Mouse (Mus musculus): ENCODE measurements around the gene Neo1.

Gene Neo1

DNA sequence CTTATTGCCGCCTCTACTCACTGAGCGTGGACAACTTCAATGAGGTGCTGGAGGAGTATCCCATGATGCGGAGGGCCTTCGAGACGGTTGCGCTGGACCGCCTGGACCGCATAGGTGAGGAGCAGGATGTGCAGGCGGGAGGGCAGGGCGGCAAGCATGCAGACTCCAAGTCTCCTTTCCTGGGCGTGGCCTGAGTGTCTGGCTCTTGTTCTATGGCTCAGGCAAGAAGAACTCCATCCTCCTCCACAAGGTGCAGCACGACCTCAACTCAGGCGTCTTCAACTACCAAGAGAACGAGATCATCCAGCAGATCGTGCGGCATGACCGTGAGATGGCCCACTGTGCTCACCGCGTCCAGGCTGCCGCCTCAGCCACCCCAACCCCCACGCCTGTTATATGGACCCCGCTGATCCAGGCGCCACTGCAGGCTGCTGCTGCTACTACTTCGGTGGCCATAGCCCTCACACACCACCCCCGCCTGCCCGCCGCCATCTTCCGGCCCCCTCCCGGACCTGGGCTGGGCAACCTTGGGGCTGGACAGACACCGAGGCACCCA is 177.1 kb downstream of the Neo1 start:
- DNase-seq = no peak

DNA sequence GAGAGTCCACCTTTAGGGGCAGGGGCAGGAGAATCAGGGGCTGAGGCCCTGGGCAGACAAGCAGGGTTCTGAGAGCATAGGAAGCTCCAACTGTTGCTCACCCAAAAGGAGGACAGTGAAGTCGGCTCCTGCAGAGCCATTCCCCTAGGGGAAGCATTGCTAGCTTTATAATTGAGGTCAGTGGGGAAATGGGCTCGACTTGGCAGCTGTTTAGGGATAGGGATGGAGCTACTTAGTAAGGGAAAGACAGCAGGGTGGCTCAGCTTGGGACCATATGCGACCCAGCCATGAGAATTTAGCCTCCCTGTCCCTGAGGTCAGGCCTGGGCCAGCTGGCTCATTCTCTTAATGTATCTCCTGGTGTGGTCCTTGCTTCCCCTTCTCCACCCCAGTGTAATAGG is 181.3 kb downstream of the Neo1 start:
- DNase-seq = no peak

GRCm38 (mm10) chr9:58849576-58850315 is 186.5 kb downstream of the Neo1 start:
- DNase-seq = no peak

- DNase-seq = no peak
These were observed 188.6 kb downstream of the Neo1 start for GRCm38 (mm10) chr9:58847676-58848075.

DNA sequence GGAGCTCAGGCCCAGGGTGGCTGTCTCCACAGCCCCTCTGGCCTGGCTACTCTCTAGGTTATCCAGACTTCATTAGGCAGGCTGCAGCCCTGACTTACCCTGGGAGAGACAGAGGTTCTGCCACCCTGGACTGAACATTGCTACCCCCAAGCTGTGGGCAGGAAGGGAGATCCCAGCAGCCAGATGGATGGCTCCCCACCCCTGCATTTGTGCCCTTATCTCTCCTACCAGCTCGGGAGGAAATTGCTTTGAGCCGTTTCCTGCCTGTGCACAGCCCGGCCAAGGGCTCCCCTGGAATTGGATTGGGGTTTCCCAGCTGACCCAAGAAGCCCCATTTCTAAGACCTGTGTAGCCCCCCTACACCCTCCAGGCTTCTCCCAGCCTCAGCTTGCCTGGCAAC is 189.2 kb downstream of the Neo1 start:
- DNase-seq = no peak

DNA sequence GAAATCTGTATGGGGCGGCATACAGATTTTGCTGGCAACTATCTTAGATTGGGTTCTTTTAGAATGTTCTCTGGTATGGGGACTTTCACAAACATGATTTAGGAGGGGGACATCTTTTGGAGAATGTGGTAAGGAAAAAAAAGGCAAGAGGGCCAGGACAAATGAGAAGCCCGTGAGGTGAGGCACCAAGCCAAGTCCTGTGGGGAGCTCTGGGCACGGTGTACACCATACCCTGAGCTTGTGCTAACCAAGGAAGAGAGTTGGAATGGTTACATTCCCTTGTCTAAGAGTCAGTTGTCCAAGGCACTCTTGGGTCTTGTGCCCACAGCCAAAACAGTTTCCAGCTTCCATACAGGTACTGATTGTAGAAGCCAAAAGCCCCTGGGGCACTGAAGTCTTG is 191.6 kb downstream of the Neo1 start:
- DNase-seq = no peak

DNA sequence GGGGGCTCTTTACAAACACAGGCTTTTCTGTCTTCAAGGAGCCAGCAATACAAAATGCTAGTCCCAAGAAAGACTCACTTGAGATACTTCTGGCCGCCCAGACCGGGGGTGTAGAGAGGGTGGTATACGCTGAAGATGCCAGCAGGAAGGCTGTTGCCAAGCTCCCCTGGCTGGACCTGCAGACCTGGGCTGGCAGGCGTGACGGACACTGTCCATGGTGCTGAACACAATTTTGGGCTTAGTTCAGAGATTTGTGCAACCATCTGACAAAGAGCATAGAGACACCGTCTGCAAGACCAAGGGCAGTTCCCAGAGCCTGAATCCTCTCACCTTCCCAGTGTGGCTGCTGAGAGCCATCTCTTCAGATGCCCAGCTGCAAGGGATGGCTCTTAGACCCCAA is 194.6 kb downstream of the Neo1 start:
- DNase-seq = peak; percentile 63

GRCm38 (mm10) chr9:58838504-58838903 is 197.7 kb downstream of the Neo1 start:
- DNase-seq = no peak

DNA sequence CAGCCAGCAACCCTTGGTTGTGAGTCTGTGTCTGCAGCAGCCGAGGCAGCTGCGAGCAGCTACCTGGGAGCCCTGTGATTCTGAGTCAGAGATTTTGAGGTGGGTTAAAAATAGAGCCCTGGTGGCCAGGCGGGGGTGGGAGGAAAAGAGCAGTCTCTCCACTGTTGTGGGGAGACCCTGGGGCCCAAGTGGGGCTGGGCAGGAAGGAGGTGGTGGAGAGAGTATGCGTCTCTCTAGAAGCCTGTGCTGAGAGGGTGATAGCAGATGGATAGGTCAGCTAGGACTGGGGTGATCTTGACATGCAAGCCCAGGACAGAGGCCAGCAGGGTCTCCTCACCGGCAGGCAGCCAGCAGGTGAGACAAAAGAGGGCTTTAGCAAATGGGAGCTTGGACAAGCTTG is 199.1 kb downstream of the Neo1 start:
- DNase-seq = no peak

- DNase-seq = peak; percentile 52
These were observed 203.3 kb downstream of the Neo1 start for GRCm38 (mm10) chr9:58832939-58833338.

- DNase-seq = no peak
These were observed 206.6 kb downstream of the Neo1 start for GRCm38 (mm10) chr9:58829627-58830026.
